Mouse (Mus musculus) layer of hippocampus, adult 9-10 months (tissue): ENCODE results near the gene Gm16513.
"Not testable (repeated sequence)": the region's sequence is repeated elsewhere in the genome, so short reads cannot be mapped to it uniquely, and the experiment has no call there.

Source experiments
- DNase-seq: peaks from one replicate; pipeline ENCODE4 v3.0.0; 2022; ENCODE audit warnings: low spot score

Gene Gm16513

DNA sequence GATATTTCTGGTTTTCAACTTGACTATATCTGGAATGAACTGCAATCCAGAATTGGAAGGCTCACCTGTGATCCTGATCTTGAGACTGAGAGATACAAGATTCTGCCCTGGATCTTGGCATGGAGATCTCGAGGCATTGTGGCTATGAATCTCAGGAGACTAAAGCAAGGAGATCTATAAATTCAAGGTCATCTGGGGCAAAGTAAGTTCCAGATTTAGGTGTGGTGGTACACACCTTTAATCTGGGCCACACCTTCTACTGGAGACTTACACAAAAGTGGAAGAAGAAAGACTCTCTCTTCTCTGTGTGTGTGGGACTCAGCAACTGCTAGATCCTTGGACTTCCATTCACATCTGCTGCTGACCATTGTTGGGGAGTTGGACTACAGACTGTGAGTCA lies at the start of gene Gm16513:
TSS of gene Gm16513 (plus strand) at position 301 of the 400 bp plus-strand sequence.
- not testable (repeated sequence) for DNase-seq
